Mouse (Mus musculus): ENCODE results near the gene Pex14. TPM values are rescaled to one million over a fixed set of nuclear protein-coding genes. Genes with fewer than 3 reads are reported as not detected.

The Pex14 gene
- polyA plus RNA-seq, 1 experiment from 2014 or later, result 48.9 TPM

- no peak overlapping the region for H3K4me2 ChIP-seq (replicated peaks; ENCODE audit: low read depth)
- H3K9me3 ChIP-seq (ENCODE audit: control insufficient read depth), result no peaks in the 10 kb centered on the region
- no peaks in the 10 kb centered on the region for H3K36me3 ChIP-seq (ENCODE audit: control insufficient read depth, insufficient read depth)
- no peak for ATAC-seq
- H3K27ac ChIP-seq (ENCODE audit: low read depth, low read length), result no peak overlapping the region
- H3K4me3 ChIP-seq (ENCODE audit: low read depth, low read length), result no peak overlapping the region
- H3K9ac ChIP-seq (ENCODE audit: low read depth, low read length), result no peak overlapping the region
- peak; percentile 56 for TF ChIP-seq CTCF (IDR thresholded peaks at IDR 0.05; ENCODE audit: low read depth)
- WGBS, result 71% methylated on average over 14 of the region's 14 CpGs
- H3K4me1 ChIP-seq (replicated peaks; ENCODE audit: control insufficient read depth, insufficient read depth, low read length), result peaks cover 10% of the 10 kb centered on the region; the same call in 1 of the 2 replicates
- H3K27me3 ChIP-seq (replicated peaks; ENCODE audit: control insufficient read depth, insufficient read depth, low read length), result no peaks in the 10 kb centered on the region
Observed at GRCm38 (mm10) chr4:149060621-149061431, 38.9 kb downstream of the Pex14 start.

DNA sequence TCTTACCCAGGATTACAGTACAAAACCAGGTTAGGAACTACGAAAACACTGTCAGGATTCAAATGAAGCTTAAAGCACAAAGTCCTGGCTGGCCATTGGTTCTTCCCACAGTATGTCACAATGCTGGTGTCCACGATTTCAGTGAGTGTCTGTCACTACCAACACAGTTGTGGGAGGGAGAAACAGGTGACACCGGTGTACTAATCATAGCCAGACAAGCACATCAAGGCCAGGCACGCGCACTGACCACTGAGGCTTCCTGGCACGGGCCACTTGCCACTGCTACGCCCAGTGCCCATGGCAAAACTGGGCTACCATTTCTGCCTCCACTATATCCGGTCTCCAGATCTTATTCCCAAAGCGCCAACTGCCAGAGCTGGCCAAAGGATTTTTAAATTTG, 40.0 kb downstream of the Pex14 start:
- TF ChIP-seq CTCF (IDR thresholded peaks at IDR 0.05; ENCODE audit: low read depth), result no peak
- H3K9me3 ChIP-seq (ENCODE audit: control insufficient read depth), result no peaks in the 10 kb centered on the region
- no peak overlapping the region for H3K9ac ChIP-seq (ENCODE audit: low read depth, low read length)
- H3K27me3 ChIP-seq (replicated peaks; ENCODE audit: control insufficient read depth, insufficient read depth, low read length), result no peaks in the 10 kb centered on the region
- no peak overlapping the region for H3K27ac ChIP-seq (ENCODE audit: low read depth, low read length)
- no peak overlapping the region for H3K4me2 ChIP-seq (replicated peaks; ENCODE audit: low read depth)
- WGBS, result 94% methylated on average over 9 of the region's 9 CpGs
- no peaks in the 10 kb centered on the region for H3K36me3 ChIP-seq (ENCODE audit: control insufficient read depth, insufficient read depth)
- no peak overlapping the region for H3K4me3 ChIP-seq (ENCODE audit: low read depth, low read length)
- no peak for ATAC-seq
- peaks cover 10% of the 10 kb centered on the region; the same call in 1 of the 2 replicates for H3K4me1 ChIP-seq (replicated peaks; ENCODE audit: control insufficient read depth, insufficient read depth, low read length)

DNA sequence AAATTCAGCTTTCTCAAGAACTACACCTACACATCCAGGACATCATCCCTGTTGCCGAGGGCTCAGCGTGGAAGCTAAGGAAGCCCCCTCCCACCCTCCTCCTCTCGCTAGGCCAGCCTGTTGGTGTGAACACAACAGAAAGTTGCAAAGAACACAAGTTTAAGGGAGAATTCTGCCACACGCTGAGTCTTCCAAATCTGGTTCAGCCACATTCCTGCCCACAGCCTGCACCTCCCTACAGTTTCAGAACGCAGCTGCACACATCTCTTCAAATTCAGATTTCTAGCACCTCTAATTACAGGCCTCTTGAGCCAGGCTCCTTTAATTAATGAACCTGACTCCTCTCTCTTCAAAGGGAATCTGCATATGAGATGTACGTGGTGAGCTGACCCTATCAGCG, 41.4 kb downstream of the Pex14 start:
- Histone ChIP-seq H3K4me1 (replicated peaks; ENCODE audit: control insufficient read depth, insufficient read depth, low read length) (peaks cover 7% of the 10 kb centered on the region; the same call in 1 of the 2 replicates), H3K4me3 (ENCODE audit: low read depth, low read length) (no peak overlapping the region), H3K9ac (ENCODE audit: low read depth, low read length) (no peak overlapping the region), H3K4me2 (replicated peaks; ENCODE audit: low read depth) (no peak overlapping the region), H3K36me3 (ENCODE audit: control insufficient read depth, insufficient read depth) (no peaks in the 10 kb centered on the region), H3K27ac (ENCODE audit: low read depth, low read length) (no peak overlapping the region), H3K9me3 (ENCODE audit: control insufficient read depth) (no peaks in the 10 kb centered on the region), H3K27me3 (replicated peaks; ENCODE audit: control insufficient read depth, insufficient read depth, low read length) (no peaks in the 10 kb centered on the region)
- WGBS, result 73% methylated on average over 7 of the region's 7 CpGs
- ATAC-seq, result no peak
- TF ChIP-seq CTCF (IDR thresholded peaks at IDR 0.05; ENCODE audit: low read depth), result no peak

DNA sequence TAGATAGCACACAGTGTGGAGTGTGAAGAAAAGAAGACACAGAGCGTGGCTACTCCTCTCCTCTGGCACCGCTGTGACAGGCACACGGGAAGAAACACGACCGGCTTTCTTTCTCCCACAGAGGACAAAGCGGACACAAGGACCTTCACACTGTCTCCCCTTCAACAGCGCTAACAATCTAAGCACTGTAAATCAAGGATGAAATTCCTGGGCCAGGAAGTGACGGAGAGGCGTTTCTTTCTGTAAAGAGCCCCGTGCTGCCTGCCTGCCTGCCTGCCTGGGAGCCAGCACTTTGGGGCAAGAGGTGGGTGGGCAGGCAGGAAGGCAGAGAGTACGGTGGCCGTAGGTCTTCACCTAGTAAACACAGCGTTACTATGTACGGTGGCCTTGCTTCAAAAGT, 42.2 kb downstream of the Pex14 start:
- Histone ChIP-seq H3K36me3 (ENCODE audit: control insufficient read depth, insufficient read depth) (no peaks in the 10 kb centered on the region), H3K27ac (ENCODE audit: low read depth, low read length) (no peak overlapping the region), H3K9ac (ENCODE audit: low read depth, low read length) (no peak overlapping the region), H3K4me1 (replicated peaks; ENCODE audit: control insufficient read depth, insufficient read depth, low read length) (no peaks in the 10 kb centered on the region; the same call in 1 of the 2 replicates), H3K4me2 (replicated peaks; ENCODE audit: low read depth) (0 out of 2 replicates have a peak overlapping the region, but pooled peaks have one; percentile 1), H3K4me3 (ENCODE audit: low read depth, low read length) (no peak overlapping the region), H3K27me3 (replicated peaks; ENCODE audit: control insufficient read depth, insufficient read depth, low read length) (no peaks in the 10 kb centered on the region), H3K9me3 (ENCODE audit: control insufficient read depth) (no peaks in the 10 kb centered on the region)
- WGBS, result 51% methylated on average over 14 of the region's 14 CpGs
- TF ChIP-seq CTCF (IDR thresholded peaks at IDR 0.05; ENCODE audit: low read depth), result no peak
- ATAC-seq, result no peak

DNA sequence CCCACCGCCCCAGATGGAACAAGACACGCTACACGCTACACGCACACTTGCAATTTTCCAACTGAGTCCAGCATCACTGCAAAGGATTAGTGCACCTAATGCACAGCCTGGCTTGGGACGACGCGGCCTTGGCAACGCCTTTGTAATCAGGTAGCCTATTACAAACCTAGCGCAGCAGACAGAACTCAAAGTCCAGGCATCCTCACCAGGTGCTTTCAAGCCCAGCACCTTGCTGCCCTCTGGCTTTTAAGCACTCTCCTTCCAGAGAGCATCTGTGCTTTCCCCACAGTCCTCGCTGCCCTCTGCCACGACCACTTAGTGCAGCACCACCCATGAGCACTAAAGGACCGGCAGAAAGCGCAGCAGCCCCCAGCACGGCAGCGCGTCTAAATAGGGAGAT, 42.7 kb downstream of the Pex14 start:
- Histone ChIP-seq H3K36me3 (ENCODE audit: control insufficient read depth, insufficient read depth) (no peaks in the 10 kb centered on the region), H3K4me2 (replicated peaks; ENCODE audit: low read depth) (0 out of 2 replicates have a peak overlapping the region, but pooled peaks have one; percentile 1), H3K4me3 (ENCODE audit: low read depth, low read length) (no peak overlapping the region), H3K9me3 (ENCODE audit: control insufficient read depth) (no peaks in the 10 kb centered on the region), H3K27ac (ENCODE audit: low read depth, low read length) (no peak overlapping the region), H3K4me1 (replicated peaks; ENCODE audit: control insufficient read depth, insufficient read depth, low read length) (no peaks in the 10 kb centered on the region; the same call in 1 of the 2 replicates), H3K9ac (ENCODE audit: low read depth, low read length) (no peak overlapping the region), H3K27me3 (replicated peaks; ENCODE audit: control insufficient read depth, insufficient read depth, low read length) (no peaks in the 10 kb centered on the region)
- 56% methylated on average over 16 of the region's 16 CpGs for WGBS
- ATAC-seq, result peak; percentile 81
- peak; percentile 72 for TF ChIP-seq CTCF (IDR thresholded peaks at IDR 0.05; ENCODE audit: low read depth)

DNA sequence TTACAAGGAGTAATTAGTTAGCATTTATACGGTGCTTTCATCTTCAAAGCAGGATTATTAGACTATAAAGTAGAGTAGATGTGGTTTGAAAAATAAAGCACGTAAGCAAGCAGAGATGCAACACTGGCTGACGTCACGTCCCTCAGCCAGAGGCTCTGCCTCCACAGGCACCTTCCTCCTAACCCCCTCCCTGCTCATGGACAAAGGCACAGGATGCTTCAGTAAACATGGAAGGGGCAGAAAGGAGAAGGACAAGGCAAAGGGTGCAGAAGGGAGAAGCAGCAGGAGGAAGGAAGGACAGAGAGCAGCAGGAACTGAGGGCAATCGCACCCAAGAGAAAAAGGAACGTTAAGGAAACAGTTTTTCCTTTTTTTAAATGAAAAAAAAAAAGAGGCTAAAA, 43.8 kb downstream of the Pex14 start:
- Histone ChIP-seq H3K9me3 (ENCODE audit: control insufficient read depth) (no peaks in the 10 kb centered on the region), H3K27ac (ENCODE audit: low read depth, low read length) (no peak overlapping the region), H3K4me3 (ENCODE audit: low read depth, low read length) (no peak overlapping the region), H3K27me3 (replicated peaks; ENCODE audit: control insufficient read depth, insufficient read depth, low read length) (no peaks in the 10 kb centered on the region), H3K36me3 (ENCODE audit: control insufficient read depth, insufficient read depth) (no peaks in the 10 kb centered on the region), H3K4me2 (replicated peaks; ENCODE audit: low read depth) (no peak overlapping the region), H3K4me1 (replicated peaks; ENCODE audit: control insufficient read depth, insufficient read depth, low read length) (no peaks in the 10 kb centered on the region; the same call in 1 of the 2 replicates), H3K9ac (ENCODE audit: low read depth, low read length) (no peak overlapping the region)
- ATAC-seq, result no peak
- 78% methylated on average over 6 of the region's 6 CpGs for WGBS
- no peak for TF ChIP-seq CTCF (IDR thresholded peaks at IDR 0.05; ENCODE audit: low read depth)
